Mouse (Mus musculus) heart, adult 2 months (tissue): Measurements from ENCODE around the gene Tceanc2. TPM values are rescaled to one million over a fixed set of nuclear protein-coding genes. Genes with fewer than 3 reads are reported as not detected.

Experiments
- DNase-seq, 2 experiments: peaks; one replicate each; pipeline ENCODE4 v3.0.0; 2021
- H3K27ac ChIP-seq: fragments of 200-600 bp; 2 replicates; pipeline ENCODE4 v1.8.1; 2022
- H3K27me3 ChIP-seq: fragments of 200-500 bp; 2 replicates; pipeline ENCODE4 v1.6.1; 2012; ENCODE audit warnings: mild to moderate bottlenecking, low read length, inconsistent platforms, mixed read lengths; ENCODE audit not compliant: control insufficient read depth, insufficient read depth
- H3K36me3 ChIP-seq: fragments of 200-500 bp; 2 replicates; pipeline ENCODE4 v1.6.1; 2012; ENCODE audit warnings: low read length, inconsistent platforms; ENCODE audit not compliant: control insufficient read depth, insufficient read depth
- H3K4me1 ChIP-seq: fragments of 200-500 bp; 2 replicates; pipeline ENCODE4 v1.6.1; 2011; ENCODE audit warnings: low read length; ENCODE audit not compliant: control insufficient read depth, insufficient read depth
- H3K4me3 ChIP-seq: fragments of 200-600 bp; 2 replicates; pipeline ENCODE4 v1.8.1; 2022
- H3K79me2 ChIP-seq: fragments of 200-500 bp; replicated peaks from 2 replicates; pipeline ENCODE4 v1.6.1; 2012; ENCODE audit warnings: mild to moderate bottlenecking, inconsistent platforms, low read length, moderate library complexity, mixed read lengths; ENCODE audit not compliant: control insufficient read depth, insufficient read depth
- H3K9ac ChIP-seq: fragments of 200-500 bp; 2 replicates; pipeline ENCODE4 v1.6.1; 2012; ENCODE audit warnings: low read depth, mild to moderate bottlenecking, control low read depth, inconsistent platforms, low read length, mixed read lengths
- CTCF ChIP-seq: fragments of 200-600 bp; IDR thresholded peaks from 2 replicates; pipeline ENCODE4 v1.8.1; 2022; ENCODE audit warnings: antibody characterized with exemption, mild to moderate bottlenecking, moderate library complexity
- EP300 ChIP-seq: fragments of 200-500 bp; IDR thresholded peaks from 2 replicates; pipeline ENCODE4 v1.6.1; 2011; ENCODE audit warnings: low read depth, low read length, control low read depth; ENCODE audit not compliant: insufficient read depth
- POLR2A ChIP-seq: fragments of 200-500 bp; IDR thresholded peaks from 2 replicates; pipeline ENCODE4 v1.6.1; 2011; ENCODE audit warnings: mild to moderate bottlenecking, low read depth, low read length, control low read depth; ENCODE audit not compliant: insufficient read depth
- whole genome bisulfite sequencing: fragments of 180-500 bp; shearing (Covaris S2); methylation state at CpG from one replicate; pipeline ENCODE4 v1.1.7; 2018; 5-methylcytosine and 5-hydroxymethylcytosine counted together
- intact Hi-C: fragments of 180-260 bp; cut with DNase I; formaldehyde crosslinking; loops from one replicate; pipeline ENCODE4 v1.15.1; 2025
- polyA plus RNA-seq: library from polyadenylated mRNA; depleted of rRNA; stranded (reverse); fragments of >200 nt; gene quantifications from 2 replicates; pipeline ENCODE4 v1.2.3, GENCODE M21; 2012
- total RNA-seq, 2 experiments: library from RNA; stranded (reverse); gene quantifications; 2 replicates each; pipeline ENCODE4 v1.2.3; 2021

Gene Tceanc2
- total and polyA plus RNA-seq, 3 experiments: 3.3 to 14.7 (median 10.1) TPM

DNA sequence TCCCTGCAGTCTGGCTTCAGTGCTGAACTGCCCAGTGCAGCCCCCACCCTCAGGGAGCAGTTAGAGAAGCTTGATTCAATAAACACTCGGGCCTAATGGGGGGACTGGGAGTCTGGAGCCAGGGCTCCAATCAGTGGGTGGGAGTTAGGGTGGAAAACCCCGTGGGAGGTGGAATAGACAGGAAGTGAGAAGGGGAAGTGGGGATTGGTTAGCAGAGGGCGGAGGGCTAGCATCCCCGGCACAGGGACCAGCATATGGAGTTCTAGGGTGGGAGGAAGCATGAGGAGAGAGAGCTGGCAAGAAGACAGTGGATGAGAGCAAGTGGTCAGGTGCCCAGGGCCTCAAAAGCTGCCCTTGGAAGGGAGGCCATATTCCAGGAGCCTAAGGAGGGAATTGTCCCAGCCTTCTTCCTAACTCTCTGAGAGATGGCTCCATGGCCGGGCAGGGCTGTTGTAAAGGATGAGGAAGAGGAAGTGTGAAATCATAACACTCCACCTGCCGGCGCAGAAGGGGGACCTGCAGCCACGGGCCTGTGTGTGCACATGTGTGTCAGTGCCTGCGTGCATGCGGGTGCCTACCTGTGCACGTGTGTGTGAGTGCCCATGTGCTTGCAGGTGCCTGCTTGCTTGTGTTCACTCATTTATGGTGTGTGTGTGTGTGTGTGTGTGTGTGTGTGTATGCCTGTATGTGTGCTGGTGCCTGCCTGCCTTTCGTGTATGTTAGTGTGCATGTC, 34.5 kb upstream of the Tceanc2 start:
- H3K4me1 ChIP-seq: no peaks in the 10 kb centered on the region
- WGBS: 55% methylated on average over 12 of the region's 12 CpGs
- DNase-seq: no peak
- no peak overlapping the region for H3K4me3 ChIP-seq
- H3K27me3 ChIP-seq: no peaks in the 10 kb centered on the region
- H3K9ac ChIP-seq: no peak overlapping the region
- TF ChIP-seq POLR2A: no peak
- no peaks in the 10 kb centered on the region for H3K79me2 ChIP-seq
- no peak overlapping the region for H3K27ac ChIP-seq
- H3K36me3 ChIP-seq: no peaks in the 10 kb centered on the region
- intact Hi-C loops: no loop called here

DNA sequence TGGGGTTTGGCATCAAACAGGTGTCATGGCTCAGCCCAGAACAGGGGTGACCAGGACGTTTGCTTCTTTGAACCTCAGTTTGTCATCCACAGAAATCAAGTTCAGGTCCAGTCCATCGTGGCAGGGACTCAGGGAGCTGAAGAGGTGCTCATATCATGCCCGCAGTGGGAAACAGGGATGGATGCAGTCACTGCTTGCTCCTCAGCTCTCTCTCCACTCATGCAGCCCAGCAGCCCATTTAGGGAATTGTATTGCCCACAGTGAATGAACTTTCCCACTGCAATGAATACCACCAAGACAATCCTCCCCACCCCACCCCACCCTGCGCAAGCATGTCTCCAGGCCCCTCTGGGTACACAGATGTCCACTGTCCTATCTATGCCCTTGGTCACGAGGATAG, 33.0 kb upstream of the Tceanc2 start:
- no peak for DNase-seq
- Histone ChIP-seq H3K4me3 (no peak overlapping the region), H3K9ac (no peak overlapping the region), H3K27me3 (no peaks in the 10 kb centered on the region), H3K27ac (no peak overlapping the region), H3K79me2 (no peaks in the 10 kb centered on the region), H3K36me3 (no peaks in the 10 kb centered on the region), H3K4me1 (no peaks in the 10 kb centered on the region)
- TF ChIP-seq CTCF: no peak
- no peak for TF ChIP-seq POLR2A
- TF ChIP-seq EP300: no peak
- WGBS: 77% methylated on average over 5 of the region's 5 CpGs
- intact Hi-C loops: no loop called here

DNA sequence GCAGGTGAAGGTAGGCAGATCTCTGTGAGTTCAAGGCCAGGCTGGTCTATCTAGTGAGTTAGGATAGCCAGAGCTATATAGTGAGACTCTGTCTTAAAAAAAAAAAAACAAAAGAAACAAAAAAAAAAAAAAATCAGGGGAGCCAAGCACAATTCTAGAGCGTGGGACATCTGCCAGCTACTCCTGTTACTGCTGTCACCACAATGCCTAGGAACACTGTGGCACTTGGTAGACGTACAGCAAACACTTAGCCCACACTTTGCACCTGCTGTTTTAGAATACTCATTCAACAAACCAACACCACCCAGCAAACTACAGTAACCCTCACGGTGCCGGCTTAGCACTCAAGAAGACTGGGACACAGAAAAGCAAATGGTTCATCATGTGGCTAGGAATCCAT, 32.5 kb upstream of the Tceanc2 start:
- Histone ChIP-seq H3K9ac (no peak overlapping the region), H3K36me3 (no peaks in the 10 kb centered on the region), H3K4me3 (no peak overlapping the region), H3K27ac (no peak overlapping the region), H3K79me2 (no peaks in the 10 kb centered on the region), H3K4me1 (no peaks in the 10 kb centered on the region), H3K27me3 (no peaks in the 10 kb centered on the region)
- 61% methylated on average over 4 of the region's 4 CpGs for WGBS
- TF ChIP-seq EP300: no peak
- intact Hi-C loops: no loop called here
- DNase-seq: no peak

DNA sequence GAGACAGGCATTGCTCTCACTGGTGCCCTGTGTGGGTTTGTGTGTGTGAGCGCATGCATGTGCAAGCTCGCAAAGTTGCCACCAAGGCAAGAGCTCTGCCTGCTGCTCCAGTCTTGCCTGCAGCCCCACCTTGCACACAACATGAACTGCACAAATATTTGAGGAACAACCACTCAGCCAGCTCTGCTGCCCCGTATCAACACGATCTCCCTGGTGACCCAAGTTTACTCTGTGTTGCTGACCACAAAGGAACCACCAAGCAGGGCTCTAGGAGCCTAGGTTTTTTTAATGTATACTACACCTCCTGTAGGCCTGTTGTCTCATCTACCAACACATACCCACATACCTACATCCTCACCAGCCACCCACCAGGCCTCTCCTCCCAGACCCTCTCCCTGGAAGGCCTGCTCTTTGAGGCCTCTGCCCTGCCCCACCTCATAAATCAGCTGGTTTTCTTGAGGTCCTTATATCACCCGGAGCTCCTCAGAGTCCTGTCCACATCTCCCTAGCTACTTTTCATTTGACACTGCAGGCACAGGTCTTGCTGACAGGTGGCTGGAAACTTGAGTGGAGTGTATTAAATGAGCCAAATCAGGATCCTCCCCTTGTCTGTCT, 31.7 kb upstream of the Tceanc2 start:
- Histone ChIP-seq H3K27me3 (no peaks in the 10 kb centered on the region), H3K27ac (no peak overlapping the region), H3K79me2 (no peaks in the 10 kb centered on the region), H3K4me3 (no peak overlapping the region), H3K36me3 (no peaks in the 10 kb centered on the region), H3K4me1 (no peaks in the 10 kb centered on the region), H3K9ac (no peak overlapping the region)
- no peak for DNase-seq
- WGBS: 73% methylated on average over 5 of the region's 5 CpGs
- intact Hi-C loops: no loop called here
- TF ChIP-seq CTCF: no peak
- TF ChIP-seq POLR2A: no peak
- no peak for TF ChIP-seq EP300

DNA sequence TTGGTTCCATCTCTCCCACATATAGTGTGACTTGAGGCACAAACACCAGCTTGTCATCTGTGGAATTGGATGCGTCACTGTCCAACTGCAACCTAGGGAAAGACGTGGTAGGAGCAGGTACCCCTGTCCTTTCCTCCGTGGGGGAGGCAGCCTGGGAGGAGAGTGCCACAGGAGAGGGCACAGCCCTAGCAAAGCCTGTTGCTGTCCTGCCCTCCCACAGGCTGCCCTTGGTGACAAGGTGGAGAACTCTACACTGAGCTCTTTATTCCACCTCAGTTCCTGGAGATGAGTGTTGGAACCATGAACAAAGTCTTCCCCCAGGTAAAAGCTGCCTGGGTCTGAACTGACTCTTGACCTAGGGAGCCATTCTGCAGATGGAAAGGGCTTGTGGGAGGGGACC, 30.0 kb upstream of the Tceanc2 start, which contains the start of gene Ldlrad1:
TSS of gene Ldlrad1 (plus strand) at position 301 of the 400 bp plus-strand sequence.
- Histone ChIP-seq H3K27ac (no peak within 1 kb of the TSS), H3K79me2 (no peaks in the 10 kb centered on the region), H3K36me3 (no peaks in the 10 kb centered on the region), H3K9ac (no peak within 1 kb of the TSS), H3K4me3 (no peak within 1 kb of the TSS), H3K27me3 (no peaks in the 10 kb centered on the region), H3K4me1 (no peaks in the 10 kb centered on the region)
- intact Hi-C loops: no loop called here
- WGBS: 90% methylated on average over 3 of the region's 3 CpGs
- no peak for DNase-seq
- TF ChIP-seq EP300 (no peak), POLR2A (no peak), CTCF (no peak)

- no peak for DNase-seq
- intact Hi-C loops: no loop called here
- no peaks in the 10 kb centered on the region; the same call in 1 of the 2 replicates for H3K36me3 ChIP-seq
- 96% methylated on average over 2 of the region's 2 CpGs for WGBS
- no peak overlapping the region for H3K4me3 ChIP-seq
- H3K27ac ChIP-seq: no peak overlapping the region
- no peaks in the 10 kb centered on the region for H3K4me1 ChIP-seq
- H3K79me2 ChIP-seq: no peaks in the 10 kb centered on the region
- no peak for TF ChIP-seq EP300
- TF ChIP-seq POLR2A: no peak
- TF ChIP-seq CTCF: no peak
- no peak overlapping the region for H3K9ac ChIP-seq
- no peaks in the 10 kb centered on the region for H3K27me3 ChIP-seq
These were observed 28.1 kb upstream of the Tceanc2 start for GRCm38 (mm10) chr4:107207016-107207415.
